Mouse (Mus musculus) cerebellum, adult 9-11 months (tissue): ENCODE measurements around the gene Pdxdc1.
"Not testable (repeated sequence)": the region's sequence is repeated elsewhere in the genome, so short reads cannot be mapped to it uniquely, and the experiment has no call there.

ENCODE experiments used
- DNase-seq: peaks from one replicate; pipeline ENCODE4 v3.0.0; 2022

The Pdxdc1 gene

GRCm38 (mm10) chr16:13808410-13808809 lies 94.5 kb downstream of the Pdxdc1 start:
- no peak for DNase-seq

DNA sequence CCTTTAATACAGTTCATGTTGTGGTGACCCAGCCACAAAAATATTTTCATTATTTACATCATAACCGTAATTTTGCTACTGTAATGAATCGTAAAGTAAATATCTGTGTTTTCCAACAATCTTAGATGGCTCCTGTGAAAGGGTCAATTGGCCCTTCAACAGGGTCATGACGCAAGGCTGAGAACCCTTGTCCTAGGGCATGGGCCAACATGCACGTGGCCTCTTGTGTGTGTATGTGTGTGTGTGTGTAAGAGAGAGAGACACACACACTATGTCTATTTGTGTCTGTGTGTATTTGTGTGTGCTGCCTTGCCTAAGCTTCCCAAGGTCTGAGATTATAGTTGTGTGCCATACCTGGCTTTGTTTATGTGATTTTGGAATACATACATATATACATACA lies 95.3 kb downstream of the Pdxdc1 start:
- no peak for DNase-seq

- peak; percentile 30 for DNase-seq
Observed at GRCm38 (mm10) chr16:13804666-13805065, 98.3 kb downstream of the Pdxdc1 start.

DNA sequence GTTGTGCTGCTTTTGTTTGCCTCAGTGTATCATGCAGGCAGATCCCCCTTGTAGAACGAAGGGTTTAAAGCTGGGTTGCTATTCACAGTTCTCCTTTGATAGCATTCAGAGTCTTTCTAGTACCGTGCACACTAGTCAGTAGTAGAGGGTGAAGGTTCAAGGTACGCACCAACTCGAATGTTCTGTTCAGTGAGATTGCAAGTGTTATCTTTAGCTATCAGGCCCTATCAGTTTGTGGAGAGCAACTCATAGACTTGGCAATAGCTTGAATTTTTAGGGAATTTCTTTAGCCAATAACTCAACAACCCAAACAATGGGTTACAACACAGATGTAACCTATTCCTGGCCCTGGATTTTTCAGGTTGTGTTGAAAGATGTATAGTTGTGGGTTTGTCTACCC lies 101.7 kb downstream of the Pdxdc1 start:
- no peak for DNase-seq

DNA sequence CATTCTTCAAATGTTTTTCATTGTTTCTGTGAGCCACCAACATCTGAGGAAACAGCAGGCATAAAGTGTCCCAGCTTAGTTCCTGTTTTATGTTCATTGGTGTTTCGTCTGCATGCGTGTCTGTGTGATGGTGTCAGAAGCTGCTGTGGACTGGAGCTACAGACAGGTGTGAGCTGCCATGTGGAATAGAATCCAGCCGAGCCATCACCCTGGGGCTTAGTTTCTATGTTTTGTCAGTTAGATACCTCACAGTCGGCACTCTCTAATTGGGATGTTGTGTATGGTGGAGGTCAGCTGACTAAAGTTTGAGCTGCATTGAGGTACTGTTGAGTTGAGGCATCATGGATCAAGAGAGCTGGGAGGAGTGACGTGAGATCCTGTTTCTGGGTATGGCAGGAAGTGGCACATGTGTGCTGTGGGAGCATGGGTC lies 106.2 kb downstream of the Pdxdc1 start:
- DNase-seq = no peak

- not testable (repeated sequence) for DNase-seq
Observed at GRCm38 (mm10) chr16:13793441-13793840, 109.5 kb downstream of the Pdxdc1 start.

DNA sequence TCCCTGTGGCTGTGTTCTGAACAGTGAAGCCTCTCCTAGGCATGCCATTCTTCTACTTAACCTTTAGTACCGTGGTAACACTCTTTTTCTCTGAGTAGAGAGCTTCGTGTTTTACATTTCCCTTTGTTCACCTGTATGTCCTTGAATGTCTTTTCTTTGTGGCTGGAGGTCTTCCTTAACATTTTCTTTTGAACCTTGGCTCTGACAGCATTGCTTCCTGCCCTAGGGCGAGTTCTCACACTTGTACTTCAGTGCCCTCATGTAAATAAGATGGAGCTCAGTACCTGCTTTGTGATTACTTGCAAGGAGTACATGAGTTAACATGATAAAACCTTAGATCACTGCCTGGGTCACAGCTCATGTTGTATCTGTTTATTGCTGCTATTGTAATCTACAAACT lies 117.0 kb downstream of the Pdxdc1 start:
- DNase-seq = no peak
